Mouse (Mus musculus): ENCODE data around the gene Nsf. TPM values are rescaled to one million over a fixed set of nuclear protein-coding genes. Genes with fewer than 3 reads are reported as not detected.

Nsf gene
- total and polyA plus RNA-seq, 3 experiments, result 37.9 to 40.2 TPM; not detected in 1

- TF ChIP-seq BHLHE40 (IDR thresholded peaks at IDR 0.05; ENCODE audit: borderline replicate concordance, low read depth, low read length) (no peak), RCOR1 (IDR thresholded peaks at IDR 0.05; ENCODE audit: low read depth, low read length) (no peak), E2F4 (IDR thresholded peaks at IDR 0.05; ENCODE audit: borderline replicate concordance, low read depth, low read length) (no peak), TAL1 (IDR thresholded peaks at IDR 0.05; ENCODE audit: low read length) (no peak), POLR2AphosphoS2 (IDR thresholded peaks at IDR 0.05; ENCODE audit: low read length) (no peak), GABPA (IDR thresholded peaks at IDR 0.05; ENCODE audit: low read depth, low read length) (no peak), NELFE (IDR thresholded peaks at IDR 0.05; ENCODE audit: low read depth, low read length) (no peak), JUND (IDR thresholded peaks at IDR 0.05; ENCODE audit: low read depth, low read length) (no peak), MYB (IDR thresholded peaks at IDR 0.05; ENCODE audit: low read depth, low read length) (no peak), ELF1 (IDR thresholded peaks at IDR 0.05; ENCODE audit: low read depth, low read length) (no peak), MAFK (IDR thresholded peaks at IDR 0.05; ENCODE audit: borderline replicate concordance, low read depth, low read length) (no peak), MEF2A (IDR thresholded peaks at IDR 0.05; ENCODE audit: extremely low read depth, insufficient replicate concordance, low read depth, low read length, poor library complexity, severe bottlenecking) (no peak), MYC (IDR thresholded peaks at IDR 0.05; ENCODE audit: low read depth, low read length) (no peak), TBP (IDR thresholded peaks at IDR 0.05; ENCODE audit: low read depth, low read length) (no peak), POLR2A (IDR thresholded peaks at IDR 0.05; ENCODE audit: control insufficient read depth in 1 of 2, insufficient read depth in 1 of 2, low read depth in 1 of 2, low read length in 2 of 2, poor library complexity in 1 of 2) (no peak), ETS1 (IDR thresholded peaks at IDR 0.05; ENCODE audit: low read depth, low read length) (no peak), POLR2AphosphoS5 (IDR thresholded peaks at IDR 0.05; ENCODE audit: borderline replicate concordance, low read depth, low read length) (no peak), UBTF (IDR thresholded peaks at IDR 0.05; ENCODE audit: borderline replicate concordance, insufficient read depth, low read depth, low read length) (no peak), RAD21 (IDR thresholded peaks at IDR 0.05; ENCODE audit: low read depth, low read length) (no peak), MXI1 (IDR thresholded peaks at IDR 0.05; ENCODE audit: low read depth, low read length) (no peak)
- Histone ChIP-seq H3K4me3 (ENCODE audit: control insufficient read depth in 1 of 2, insufficient read depth in 1 of 2, low read depth in 2 of 2, low read length in 2 of 2) (no peak overlapping the region), H3K27me3 (ENCODE audit: control insufficient read depth in 1 of 2, insufficient read depth in 2 of 2, low read length in 2 of 2) (no peaks in the 10 kb centered on the region), H3K9me3 (replicated peaks; ENCODE audit: insufficient read depth, low read length) (no peaks in the 10 kb centered on the region), H3K9ac (ENCODE audit: control insufficient read depth, low read depth, low read length, poor library complexity, severe bottlenecking) (no peak overlapping the region), H3K27ac (ENCODE audit: control insufficient read depth, low read depth, low read length) (no peak overlapping the region), H3K36me3 (ENCODE audit: control insufficient read depth in 1 of 2, insufficient read depth in 2 of 2, low read length in 2 of 2) (no peaks in the 10 kb centered on the region; a peak in 2 of 4 replicates), H3K4me1 (ENCODE audit: control insufficient read depth in 1 of 2, insufficient read depth in 2 of 2, low read length in 2 of 2) (no peaks in the 10 kb centered on the region), H3K79me2 (ENCODE audit: control insufficient read depth, insufficient read depth, low read length, poor library complexity) (no peaks in the 10 kb centered on the region)
- DNase-seq (ENCODE audit: low read depth, low spot score), result no peak
Observed at GRCm38 (mm10) chr11:103878441-103878840, 75.4 kb downstream of the Nsf start.

GRCm38 (mm10) chr11:103870352-103870751 is 83.5 kb downstream of the Nsf start:
- Histone ChIP-seq H3K27me3 (ENCODE audit: control insufficient read depth in 1 of 2, insufficient read depth in 2 of 2, low read length in 2 of 2) (no peaks in the 10 kb centered on the region), H3K9me3 (replicated peaks; ENCODE audit: insufficient read depth, low read length) (no peaks in the 10 kb centered on the region), H3K4me3 (ENCODE audit: control insufficient read depth in 1 of 2, insufficient read depth in 1 of 2, low read depth in 2 of 2, low read length in 2 of 2) (no peak overlapping the region), H3K9ac (ENCODE audit: control insufficient read depth, low read depth, low read length, poor library complexity, severe bottlenecking) (no peak overlapping the region), H3K79me2 (ENCODE audit: control insufficient read depth, insufficient read depth, low read length, poor library complexity) (no peaks in the 10 kb centered on the region), H3K36me3 (ENCODE audit: control insufficient read depth in 1 of 2, insufficient read depth in 2 of 2, low read length in 2 of 2) (no peaks in the 10 kb centered on the region), H3K27ac (ENCODE audit: control insufficient read depth, low read depth, low read length) (no peak overlapping the region), H3K4me1 (ENCODE audit: control insufficient read depth in 1 of 2, insufficient read depth in 2 of 2, low read length in 2 of 2) (no peaks in the 10 kb centered on the region)
- TF ChIP-seq CTCF (IDR thresholded peaks at IDR 0.05 in 2 of 3, conservative IDR thresholded peaks at IDR 0.05 in 1 of 3; ENCODE audit: control insufficient read depth in 1 of 3, insufficient read depth in 1 of 3, low read depth in 2 of 3, low read length in 3 of 3, poor library complexity in 1 of 3, severe bottlenecking in 1 of 3), result no peak
- no peak for TF ChIP-seq TAL1 (IDR thresholded peaks at IDR 0.05; ENCODE audit: low read length)
- no peak for TF ChIP-seq USF1 (IDR thresholded peaks at IDR 0.05; ENCODE audit: low read depth, low read length)
- TF ChIP-seq POLR2A (IDR thresholded peaks at IDR 0.05; ENCODE audit: control insufficient read depth in 1 of 2, insufficient read depth in 1 of 2, low read depth in 1 of 2, low read length in 2 of 2, poor library complexity in 1 of 2), result no peak
- no peak for TF ChIP-seq UBTF (IDR thresholded peaks at IDR 0.05; ENCODE audit: borderline replicate concordance, insufficient read depth, low read depth, low read length)
- TF ChIP-seq MAFK (IDR thresholded peaks at IDR 0.05; ENCODE audit: borderline replicate concordance, low read depth, low read length), result no peak
- TF ChIP-seq SIN3A (IDR thresholded peaks at IDR 0.05; ENCODE audit: low read length), result no peak
- no peak for TF ChIP-seq CHD2 (IDR thresholded peaks at IDR 0.05; ENCODE audit: low read length)
- no peak for TF ChIP-seq USF2 (IDR thresholded peaks at IDR 0.05; ENCODE audit: borderline replicate concordance in 1 of 2, insufficient read depth in 1 of 2, low read depth in 1 of 2, low read length in 2 of 2)
- no peak for TF ChIP-seq ZKSCAN1 (IDR thresholded peaks at IDR 0.05; ENCODE audit: low read depth, low read length)
- TF ChIP-seq ZC3H11A (IDR thresholded peaks at IDR 0.05; ENCODE audit: low read depth, low read length), result no peak
- no peak for TF ChIP-seq BHLHE40 (IDR thresholded peaks at IDR 0.05; ENCODE audit: borderline replicate concordance, low read depth, low read length)
- no peak for DNase-seq (ENCODE audit: low read depth, low spot score)
